Comparison of ENCODE assay signal across 10 mouse cellular contexts in genomic region chr7:130260060-130260459, GRCm38 (mm10).
DNase-seq lines count a peak whose midpoint lies in the region; ATAC-seq and TF ChIP-seq lines count a peak whose summit lies in the region.
"Had no signal": no experiment of that assay in that cellular context is flagged by ENCODE, and none has a peak within 500 bp of the region (broad histone marks: within the 10 kb centered on the region; RNA-seq: fewer than 3 reads in every experiment).

No protein-coding gene starts in this region.

- H3K4me2 ChIP-seq in kidney, postnatal 0 days (ENCODE audit: low read length): peak overlapping the region; percentile 80
- peak overlapping the region; percentile 70 for H3K4me2 ChIP-seq in embryonic facial prominence, embryonic 13.5 days
- H3K4me2 ChIP-seq in hindbrain, embryonic 16.5 days (ENCODE audit: low read length): peak overlapping the region; percentile 96
- peak overlapping the region; percentile 98 for H3K4me2 ChIP-seq in midbrain, postnatal 0 days (ENCODE audit: low read depth, low read length, poor library complexity, severe bottlenecking)
- H3K4me2 ChIP-seq in liver, postnatal 0 days (ENCODE audit: low read depth, low read length): no peak overlapping the region

- H3K36me3 ChIP-seq in kidney, postnatal 0 days (ENCODE audit: insufficient read depth, low read length): no peaks in the 10 kb centered on the region
- peaks cover 36% of the 10 kb centered on the region for H3K36me3 ChIP-seq in embryonic facial prominence, embryonic 13.5 days
- no peaks in the 10 kb centered on the region for H3K36me3 ChIP-seq in hindbrain, embryonic 16.5 days (ENCODE audit: control insufficient read depth, insufficient read depth, low read length)
- no peaks in the 10 kb centered on the region for H3K36me3 ChIP-seq in midbrain, postnatal 0 days (ENCODE audit: insufficient read depth, low read length)
- no peaks in the 10 kb centered on the region for H3K36me3 ChIP-seq in liver, postnatal 0 days (replicated peaks; ENCODE audit: insufficient read depth, low read length)

- peak; percentile 4; the same call in 1 of the 2 replicates for ATAC-seq in kidney, postnatal 0 days (replicated peaks; ENCODE audit: low FRiP score, low read depth)
- ATAC-seq in embryonic facial prominence, embryonic 13.5 days (ENCODE audit: insufficient number of reproducible peaks, insufficient read depth, low FRiP score, low TSS enrichment, low read depth): no peak
- no peak for ATAC-seq in hindbrain, embryonic 16.5 days
- no peak; the same call in 1 of the 2 replicates for ATAC-seq in midbrain, postnatal 0 days (ENCODE audit: low FRiP score)
- no peak for ATAC-seq in activated CD4-positive, CD25-positive, alpha-beta regulatory T cell, adult 4 months
- no peak for ATAC-seq in liver, postnatal 0 days

- H3K27ac ChIP-seq in kidney, postnatal 0 days: peak overlapping the region; percentile 26; the same call in 1 of the 2 replicates
- H3K27ac ChIP-seq in embryonic facial prominence, embryonic 13.5 days: peak overlapping the region; percentile 98
- no peak overlapping the region for H3K27ac ChIP-seq in hindbrain, embryonic 16.5 days (ENCODE audit: low read depth, low read length)
- no peak overlapping the region for H3K27ac ChIP-seq in midbrain, postnatal 0 days (ENCODE audit: low read depth, low read length)
- no peak overlapping the region for H3K27ac ChIP-seq in liver, postnatal 0 days (ENCODE audit: low read depth)

- peak; percentile 61 for DNase-seq in kidney, postnatal 0 days (ENCODE audit: low spot score)
- DNase-seq in kidney, adult 9 months: no peak
- DNase-seq in midbrain, postnatal 0 days (ENCODE audit: low spot score): peak; percentile 64
- DNase-seq in liver, postnatal 0 days: no peak
- no peak for DNase-seq in right cerebral cortex, postnatal 36 days (ENCODE audit: low spot score in 2 of 2)
- DNase-seq: gastrocnemius, postnatal 25 days had no signal

- peak overlapping the region; percentile 5; the same call in 1 of the 2 replicates for H3K4me3 ChIP-seq in kidney, postnatal 0 days (replicated peaks; ENCODE audit: low read depth, low read length)
- H3K4me3 ChIP-seq in embryonic facial prominence, embryonic 13.5 days: peak overlapping the region; percentile 90
- H3K4me3 ChIP-seq in hindbrain, embryonic 16.5 days (ENCODE audit: low read length): 0 out of 2 replicates have a peak overlapping the region, but pooled peaks have one; percentile 3
- H3K4me3 ChIP-seq in midbrain, postnatal 0 days (ENCODE audit: low read depth, low read length): peak overlapping the region; percentile 23; the same call in 1 of the 2 replicates
- no peak overlapping the region for H3K4me3 ChIP-seq in liver, postnatal 0 days (ENCODE audit: low read depth, low read length)
- H3K4me3 ChIP-seq: megakaryocyte, embryonic 14.5 days had no signal

- H3K4me1 ChIP-seq in kidney, postnatal 0 days (replicated peaks; ENCODE audit: insufficient read depth, low read length): peaks cover 29% of the 10 kb centered on the region
- peaks cover 73% of the 10 kb centered on the region for H3K4me1 ChIP-seq in embryonic facial prominence, embryonic 13.5 days
- peaks cover 56% of the 10 kb centered on the region for H3K4me1 ChIP-seq in hindbrain, embryonic 16.5 days (ENCODE audit: control insufficient read depth, insufficient read depth, low read depth, low read length)
- peaks cover 4% of the 10 kb centered on the region; the same call in 1 of the 2 replicates for H3K4me1 ChIP-seq in midbrain, postnatal 0 days (ENCODE audit: insufficient read depth, low read length)
- H3K4me1 ChIP-seq in liver, postnatal 0 days (ENCODE audit: insufficient read depth): peaks cover 21% of the 10 kb centered on the region

- TF ChIP-seq EP300 in liver, postnatal 0 days (IDR thresholded peaks at IDR 0.05; ENCODE audit: low read depth): no peak

- no peaks in the 10 kb centered on the region for H3K27me3 ChIP-seq in kidney, postnatal 0 days (ENCODE audit: insufficient read depth, low read length)
- no peaks in the 10 kb centered on the region for H3K27me3 ChIP-seq in embryonic facial prominence, embryonic 13.5 days
- no peaks in the 10 kb centered on the region for H3K27me3 ChIP-seq in hindbrain, embryonic 16.5 days (replicated peaks; ENCODE audit: control insufficient read depth, insufficient read depth, low read length)
- H3K27me3 ChIP-seq in midbrain, postnatal 0 days (ENCODE audit: insufficient read depth, low read length): no peaks in the 10 kb centered on the region
- peaks cover 8% of the 10 kb centered on the region for H3K27me3 ChIP-seq in liver, postnatal 0 days (ENCODE audit: insufficient read depth, low read length)

- peak; percentile 46; the same call in 1 of the 2 replicates for TF ChIP-seq CTCF in kidney, postnatal 0 days (IDR thresholded peaks at IDR 0.05; ENCODE audit: low read depth)
- TF ChIP-seq CTCF in midbrain, postnatal 0 days (IDR thresholded peaks at IDR 0.05): peak; percentile 69
- TF ChIP-seq CTCF in liver, postnatal 0 days (IDR thresholded peaks at IDR 0.05; ENCODE audit: low read depth): no peak

- H3K9me3 ChIP-seq in kidney, postnatal 0 days (replicated peaks; ENCODE audit: low read length): no peaks in the 10 kb centered on the region
- no peaks in the 10 kb centered on the region for H3K9me3 ChIP-seq in embryonic facial prominence, embryonic 13.5 days
- no peaks in the 10 kb centered on the region for H3K9me3 ChIP-seq in hindbrain, embryonic 16.5 days (ENCODE audit: control insufficient read depth, low read length)
- no peaks in the 10 kb centered on the region for H3K9me3 ChIP-seq in midbrain, postnatal 0 days (ENCODE audit: low read length)
- H3K9me3 ChIP-seq in liver, postnatal 0 days (ENCODE audit: low read length): no peaks in the 10 kb centered on the region
- H3K9me3 ChIP-seq: megakaryocyte, embryonic 14.5 days had no signal

- 0 out of 2 replicates have a peak overlapping the region, but pooled peaks have one; percentile 31 for H3K9ac ChIP-seq in kidney, postnatal 0 days (ENCODE audit: low read depth, low read length)
- H3K9ac ChIP-seq in embryonic facial prominence, embryonic 13.5 days: peak overlapping the region; percentile 98
- H3K9ac ChIP-seq in hindbrain, embryonic 16.5 days (ENCODE audit: low read depth, low read length): no peak overlapping the region
- no peak overlapping the region for H3K9ac ChIP-seq in midbrain, postnatal 0 days (replicated peaks; ENCODE audit: low read length, poor library complexity, severe bottlenecking)
- H3K9ac ChIP-seq in liver, postnatal 0 days (replicated peaks): no peak overlapping the region

- 18% methylated on average over 5 of the region's 5 CpGs for WGBS in kidney, postnatal 0 days
- 4% methylated on average over 5 of the region's 5 CpGs for WGBS in embryonic facial prominence, embryonic 13.5 days
- 16% methylated on average over 5 of the region's 5 CpGs for WGBS in hindbrain, embryonic 16.5 days
- WGBS in midbrain, postnatal 0 days: 14% methylated on average over 5 of the region's 5 CpGs
- 34% methylated on average over 5 of the region's 5 CpGs for WGBS in liver, postnatal 0 days (ENCODE audit: insufficient replicate concordance)

Comparison
In these comparisons a context has a peak if more than half of its experiments do, and no peak if none do; other contexts are left out.
1. DNase-seq: peak in kidney, postnatal 0 days (single experiment) and midbrain, postnatal 0 days (single experiment); none in kidney, adult 9 months (single experiment), liver, postnatal 0 days (single experiment) and right cerebral cortex, postnatal 36 days (0 of 2).
2. H3K27ac ChIP-seq: peak in kidney, postnatal 0 days (single experiment) and embryonic facial prominence, embryonic 13.5 days (single experiment); none in hindbrain, embryonic 16.5 days (single experiment), midbrain, postnatal 0 days (single experiment) and liver, postnatal 0 days (single experiment).
3. H3K9ac ChIP-seq: peak in kidney, postnatal 0 days (single experiment) and embryonic facial prominence, embryonic 13.5 days (single experiment); none in hindbrain, embryonic 16.5 days (single experiment), midbrain, postnatal 0 days (single experiment) and liver, postnatal 0 days (single experiment).